Mouse (Mus musculus) yolk sac, embryonic 10.5 days (tissue): ENCODE measurements around the gene Pakap.

Experiments
- DNase-seq: peaks from one replicate; pipeline ENCODE4 v3.0.0-alpha.2; 2017; ENCODE audit warnings: low spot score

Gene Pakap

DNA sequence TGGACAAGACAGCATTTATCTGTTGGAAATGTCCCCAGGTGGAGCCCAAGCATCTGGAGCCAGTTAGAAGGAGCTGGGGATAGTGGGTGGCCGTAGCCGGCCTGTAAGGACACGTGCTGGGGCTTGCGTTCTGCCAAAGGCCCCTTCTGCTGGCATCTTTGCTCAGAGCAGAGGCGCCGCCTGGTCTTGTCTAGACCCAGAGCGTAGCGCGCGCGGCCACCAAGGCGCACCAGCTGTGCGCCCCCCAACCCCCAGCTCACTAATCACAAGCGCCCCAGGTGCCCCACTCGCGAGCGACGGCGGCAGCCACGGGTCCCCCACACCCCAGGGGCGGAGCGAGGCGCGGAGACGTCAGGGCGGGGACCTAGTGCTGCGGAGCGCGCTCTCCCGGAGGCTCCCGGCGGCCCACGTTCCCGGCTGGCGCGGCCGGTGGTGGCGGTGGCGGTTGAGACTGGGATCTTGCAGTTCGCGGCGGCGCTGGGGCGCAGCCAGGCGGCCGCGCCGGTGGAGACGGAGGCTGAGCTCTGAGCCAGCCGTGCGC is at the start of gene Pakap:
Pakap (plus strand) TSS at position 514 of the 541 bp plus-strand sequence.
- DNase-seq, result peak; percentile 35

- no peak for DNase-seq
Observed at GRCm38 (mm10) chr4:57523456-57523855, 44.5 kb upstream of the Pakap start.

GRCm38 (mm10) chr4:57524461-57524860 is 43.5 kb upstream of the Pakap start:
- DNase-seq, result no peak

- no peak for DNase-seq
Observed at GRCm38 (mm10) chr4:57525221-57526011, 42.6 kb upstream of the Pakap start.

DNA sequence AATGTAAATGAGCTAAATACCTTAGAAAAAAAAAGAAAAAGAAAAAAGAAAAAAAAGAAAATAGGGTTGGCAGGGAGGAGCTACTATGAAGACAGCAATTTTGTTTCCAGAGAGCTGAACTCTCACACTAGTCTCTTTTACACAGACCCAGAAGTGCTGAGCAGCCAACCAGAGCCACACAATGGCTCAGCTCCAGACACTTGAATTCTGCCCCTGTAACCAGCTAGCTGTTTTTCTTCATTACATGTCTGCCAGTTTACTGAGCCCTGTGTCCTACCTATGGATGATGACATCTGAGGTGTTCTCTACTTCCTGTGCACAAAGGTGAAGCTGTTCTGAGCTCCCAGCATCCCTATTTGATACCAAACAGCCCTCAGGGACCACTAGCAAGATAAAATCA is 39.7 kb upstream of the Pakap start:
- DNase-seq, result no peak

GRCm38 (mm10) chr4:57533686-57534085 is 34.3 kb upstream of the Pakap start:
- DNase-seq, result no peak

DNA sequence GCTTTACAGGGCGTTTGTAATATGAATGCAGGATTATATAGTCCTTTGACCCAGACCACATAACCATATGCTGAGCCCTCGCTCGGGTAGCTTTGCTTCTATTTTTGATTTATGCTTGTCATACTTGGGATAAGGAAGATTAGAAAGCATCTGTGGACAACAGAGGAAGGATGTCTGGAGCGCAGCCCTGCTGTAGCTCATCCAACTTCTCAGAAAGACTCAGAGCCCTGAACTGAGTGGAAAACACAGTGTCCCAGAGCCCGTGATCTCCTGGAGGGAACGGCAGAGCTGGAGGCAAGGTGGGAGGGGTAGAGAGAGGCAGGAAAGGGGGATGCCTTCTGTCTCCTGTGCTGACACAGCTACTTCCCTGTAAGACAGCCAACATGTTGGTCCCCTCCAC is 33.7 kb upstream of the Pakap start:
- DNase-seq, result no peak

GRCm38 (mm10) chr4:57535087-57535486 is 32.9 kb upstream of the Pakap start:
- no peak for DNase-seq

DNA sequence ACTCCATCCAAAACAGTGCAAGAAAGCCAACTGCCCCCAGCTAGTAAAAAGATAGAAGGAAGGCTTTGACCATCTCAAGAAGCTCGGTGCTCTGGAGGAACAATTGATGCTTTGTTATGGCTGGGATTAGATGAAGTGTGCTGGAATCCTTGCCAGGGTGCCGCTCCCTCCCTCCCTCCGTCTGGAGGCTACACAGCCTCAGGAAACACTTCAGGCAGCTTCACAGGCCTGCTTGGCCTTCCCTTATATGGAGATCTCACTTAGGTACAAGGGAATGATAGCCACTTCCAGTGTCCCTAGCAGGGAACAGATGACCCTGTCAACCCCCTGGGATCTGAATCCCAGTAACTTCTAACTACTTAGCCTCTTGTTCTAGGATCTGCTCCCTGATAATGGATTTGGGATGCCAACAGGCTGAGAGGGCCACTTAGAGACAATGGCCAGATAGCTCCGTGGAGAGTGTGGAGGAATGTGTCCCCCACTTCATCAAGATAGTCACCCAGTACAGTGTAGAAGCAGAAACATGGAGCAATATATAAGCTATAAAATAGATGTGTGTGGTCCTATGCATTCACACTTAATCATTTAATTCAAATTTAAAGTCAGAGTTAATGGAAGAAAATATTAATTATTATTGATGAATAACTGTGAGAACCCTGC is 29.8 kb upstream of the Pakap start:
- no peak for DNase-seq

DNA sequence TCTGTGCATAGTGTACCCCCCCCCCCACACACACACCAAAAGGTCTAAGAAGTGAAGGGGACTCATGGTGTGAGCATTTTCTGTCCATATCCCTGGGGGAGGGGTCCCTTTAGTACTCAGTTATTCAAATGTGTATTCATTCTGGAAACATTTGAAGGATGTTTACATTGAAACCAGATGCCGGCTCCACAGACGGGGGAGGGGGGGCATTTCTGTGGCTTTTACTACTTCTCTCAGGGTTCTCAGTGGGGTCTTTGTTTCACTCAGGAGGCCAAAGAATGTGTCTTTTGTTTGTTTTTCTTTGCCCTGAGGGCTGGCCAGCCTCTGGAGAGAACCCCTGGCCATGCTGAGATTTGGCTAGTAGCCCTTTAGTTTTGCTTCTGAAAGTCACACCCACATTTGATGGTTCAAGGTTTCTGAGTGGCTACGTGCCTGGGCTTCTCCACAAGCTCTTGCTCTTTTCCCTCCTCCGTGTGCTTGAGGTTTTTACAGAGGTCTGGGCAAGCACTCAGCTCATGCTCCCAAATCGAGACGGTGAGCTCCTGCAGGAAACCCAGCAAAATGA is 24.2 kb upstream of the Pakap start:
- DNase-seq, result peak; percentile 64

GRCm38 (mm10) chr4:57547785-57548184 is 20.2 kb upstream of the Pakap start:
- no peak for DNase-seq

GRCm38 (mm10) chr4:57550216-57550615 is 17.8 kb upstream of the Pakap start:
- DNase-seq, result no peak

DNA sequence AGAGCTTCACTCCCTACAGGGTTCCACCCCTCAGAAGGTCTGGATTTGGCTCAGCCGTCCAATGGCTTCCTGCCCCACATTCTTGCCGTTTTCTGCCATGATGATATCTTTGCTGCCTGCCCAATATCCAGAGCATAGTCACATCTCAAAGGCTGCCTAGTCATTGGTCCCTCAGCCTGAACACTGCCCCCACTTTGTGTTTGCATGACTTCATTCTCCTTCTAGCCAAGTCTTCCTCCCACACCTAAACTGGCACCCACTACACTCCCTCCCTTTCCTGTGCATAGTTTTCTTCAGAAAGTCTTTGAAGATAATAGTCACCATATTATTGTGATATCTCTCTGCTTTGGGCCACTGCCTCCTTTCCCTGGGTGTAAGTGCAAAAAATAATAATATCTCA is 10.9 kb upstream of the Pakap start:
- no peak for DNase-seq

- DNase-seq, result no peak
Observed at GRCm38 (mm10) chr4:57559438-57559837, 8.5 kb upstream of the Pakap start.

- DNase-seq, result peak; percentile 48
Observed at GRCm38 (mm10) chr4:57560010-57560409, 8.0 kb upstream of the Pakap start.

- no peak for DNase-seq
Observed at GRCm38 (mm10) chr4:57561055-57561454, 6.9 kb upstream of the Pakap start.

- no peak for DNase-seq
Observed at GRCm38 (mm10) chr4:57565283-57565682, 2.7 kb upstream of the Pakap start.

DNA sequence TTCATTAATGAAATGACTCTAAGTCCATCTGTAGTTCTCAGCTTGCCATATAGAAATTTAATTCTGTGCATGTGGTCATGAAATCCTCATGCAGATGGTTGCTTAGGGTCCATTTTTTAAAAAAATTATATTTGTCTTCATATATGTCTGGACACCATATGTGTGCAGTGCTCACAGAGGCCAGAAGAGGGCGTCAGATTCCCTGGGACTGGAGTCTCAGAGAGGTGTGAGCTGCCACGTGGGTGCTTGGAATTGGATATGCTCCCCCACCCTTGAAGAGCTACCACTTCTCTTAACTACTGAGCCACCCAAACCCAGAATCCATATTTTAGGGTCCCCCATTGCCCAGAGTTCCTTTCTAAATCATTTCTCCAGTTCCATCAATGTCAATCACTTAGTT is 2.2 kb upstream of the Pakap start:
- no peak for DNase-seq

- DNase-seq, result no peak
Observed at GRCm38 (mm10) chr4:57568268-57569068, 489 bp downstream of the Pakap start.

GRCm38 (mm10) chr4:57569069-57569355 is 1.0 kb downstream of the Pakap start:
- no peak for DNase-seq

GRCm38 (mm10) chr4:57569711-57570110 is 1.7 kb downstream of the Pakap start:
- no peak for DNase-seq

DNA sequence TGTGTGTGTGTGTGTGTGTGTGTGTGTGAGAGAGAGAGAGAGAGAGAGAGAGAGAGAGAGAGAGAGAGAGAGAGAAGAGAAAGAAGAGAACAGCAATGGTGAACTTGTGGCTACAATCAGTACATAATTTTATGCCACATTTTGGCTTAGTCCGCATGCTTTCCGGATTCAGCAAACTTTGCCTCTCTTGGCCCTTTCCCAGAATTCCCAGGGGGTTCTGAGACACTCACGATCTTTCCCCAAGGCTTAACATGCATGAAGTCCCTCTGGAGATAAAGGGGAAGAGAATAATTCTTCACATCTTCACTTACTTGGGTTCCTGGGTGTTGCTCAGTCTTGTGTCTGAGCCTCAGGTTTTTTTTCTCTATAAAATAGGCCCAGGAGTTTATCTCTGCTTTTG is 2.2 kb downstream of the Pakap start:
- no peak for DNase-seq
